ENCODE assay signal across 9 mouse cellular contexts in genomic region chr10:42632453-42633360, GRCm38 (mm10). TPM values are rescaled to one million over a fixed set of nuclear protein-coding genes. Genes with fewer than 3 reads are reported as not detected.
A peak's percentile ranks its signal among the peaks of the same experiment; 100 is the strongest.
DNase-seq lines count a peak whose midpoint lies in the region; ATAC-seq and TF ChIP-seq lines count a peak whose summit lies in the region.
"Had no signal": no experiment of that assay in that cellular context is flagged by ENCODE, and none has a peak within 500 bp of the region (broad histone marks: within the 10 kb centered on the region; RNA-seq: fewer than 3 reads in every experiment).

No protein-coding gene starts in this region.

- TF ChIP-seq CTCF in gastrocnemius, adult 2 months (IDR thresholded peaks at IDR 0.05): no peak
- no peak for TF ChIP-seq CTCF in forebrain, postnatal 0 days (IDR thresholded peaks at IDR 0.05; ENCODE audit: low read depth)

- 2% methylated on average over 39 of the region's 39 CpGs for WGBS in forebrain, postnatal 0 days

- no peak for TF ChIP-seq POLR2A in myocyte (IDR thresholded peaks at IDR 0.05; ENCODE audit: insufficient read length, low read depth)

- H3K27me3 ChIP-seq in forebrain, postnatal 0 days (ENCODE audit: insufficient read depth, low read length): peaks cover 37% of the 10 kb centered on the region
- H3K27me3 ChIP-seq in myocyte (ENCODE audit: control insufficient read depth, insufficient read depth, insufficient read length): peaks cover 30% of the 10 kb centered on the region

- H3K9me3 ChIP-seq in forebrain, postnatal 0 days (ENCODE audit: low read length): no peaks in the 10 kb centered on the region

- H3K4me2 ChIP-seq in forebrain, postnatal 0 days (ENCODE audit: low read depth): peak overlapping the region; percentile 61
- peak overlapping the region; percentile 91 for H3K4me2 ChIP-seq in myocyte (ENCODE audit: low read depth)

- H3K4me3 ChIP-seq in gastrocnemius, adult 2 months: peak overlapping the region; percentile 77
- peak overlapping the region; percentile 22 for H3K4me3 ChIP-seq in forebrain, postnatal 0 days (ENCODE audit: low read depth, low read length)
- H3K4me3 ChIP-seq in myocyte: peak overlapping the region; percentile 21

- H3K27ac ChIP-seq in gastrocnemius, adult 2 months: no peak overlapping the region
- H3K27ac ChIP-seq in forebrain, postnatal 0 days (ENCODE audit: low read depth, low read length): no peak overlapping the region

- no peaks in the 10 kb centered on the region for H3K79me2 ChIP-seq in myocyte (ENCODE audit: control insufficient read depth, insufficient read depth)

- H3K4me1 ChIP-seq in forebrain, postnatal 0 days (ENCODE audit: insufficient read depth): peaks cover 13% of the 10 kb centered on the region; the same call in 1 of the 2 replicates

- peak; percentile 26 for DNase-seq in gastrocnemius, adult 2 months
- no peak for DNase-seq in gastrocnemius, adult 8-10 months (ENCODE audit: low spot score in 2 of 2)
- peak; percentile 23 for DNase-seq in R1 (ENCODE audit: low read depth, low spot score)
- peak; percentile 63 for DNase-seq in forebrain, postnatal 0 days
- peak; percentile 21 for DNase-seq in kidney, postnatal 10 days
- DNase-seq in urinary bladder, adult 2 months (ENCODE audit: low spot score): no peak
- DNase-seq in cerebellum, adult 11 months: no peak

- no peak for ATAC-seq in forebrain, postnatal 0 days

- no peaks in the 10 kb centered on the region for H3K36me3 ChIP-seq in forebrain, postnatal 0 days (ENCODE audit: insufficient read depth)
- no peaks in the 10 kb centered on the region for H3K36me3 ChIP-seq in myocyte (ENCODE audit: control insufficient read depth, insufficient read depth)

- peak overlapping the region; percentile 11; the same call in 1 of the 2 replicates for H3K9ac ChIP-seq in forebrain, postnatal 0 days

- H3ac ChIP-seq in myocyte (ENCODE audit: control insufficient read depth, insufficient read length): no peak overlapping the region

- intact Hi-C loops in gastrocnemius, adult 2 months (cut with DNase I): loop anchor here (5.0 to 10.0 kb wide), 2 partner anchors 50 to 102 kb away; partner anchors contain the start of genes Nr2e1 and Ostm1

TF ChIP-seq in myocyte, 11 proteins besides CTCF, POLR2A, EP300 and RAD21:
- no peak for TF ChIP-seq E2F4 (IDR thresholded peaks at IDR 0.05; ENCODE audit: insufficient read depth)
- no peak for TF ChIP-seq SRF (IDR thresholded peaks at IDR 0.05; ENCODE audit: control insufficient read depth, insufficient read length, low read depth)
- no peak for TF ChIP-seq TCF3 (IDR thresholded peaks at IDR 0.05; ENCODE audit: insufficient read length, low read depth)
- no peak for TF ChIP-seq MAX (IDR thresholded peaks at IDR 0.05; ENCODE audit: low read depth)
- no peak for TF ChIP-seq MYOD1 (IDR thresholded peaks at IDR 0.05; ENCODE audit: control insufficient read depth in 1 of 3, insufficient read length in 2 of 3, low read depth in 2 of 3)
- no peak for TF ChIP-seq USF1 (IDR thresholded peaks at IDR 0.05; ENCODE audit: low read depth)
- TF ChIP-seq POLR2AphosphoS2 (IDR thresholded peaks at IDR 0.05; ENCODE audit: insufficient read length, low read depth): no peak
- TF ChIP-seq REST (IDR thresholded peaks at IDR 0.05; ENCODE audit: insufficient read depth, insufficient read length): no peak
- TF ChIP-seq MYOG (IDR thresholded peaks at IDR 0.05; ENCODE audit: control insufficient read depth in 1 of 3, insufficient read depth in 1 of 3, insufficient read length in 2 of 3, low read depth in 2 of 3): no peak
- TF ChIP-seq CEBPB (IDR thresholded peaks at IDR 0.05; ENCODE audit: insufficient read depth, poor library complexity, severe bottlenecking): no peak
- no peak for TF ChIP-seq TCF12 (IDR thresholded peaks at IDR 0.05; ENCODE audit: insufficient read depth, poor library complexity, severe bottlenecking)

RNA-seq across cellular contexts. Expression of gene Ostm1, which starts 49.1 kb away (rescaled TPM):
- total RNA-seq in gastrocnemius, adult 2 months (2021): 10 to 100 TPM; 14.7 to 22.2 TPM
- 10 to 100 TPM; 18.6 to 21.5 (median 20.9) TPM for total RNA-seq in gastrocnemius, adult 8-10 months (2022)
- 42.9 and 44.6 TPM in 2 replicates for total RNA-seq in forebrain, postnatal 0 days (2014; rRNA removed)
- 35.2 and 39.2 TPM in 2 replicates for polyA plus RNA-seq in forebrain, postnatal 0 days (2015; fragmentation: Nextera tagmentation; extraction: Ambion mirVana)
- polyA plus RNA-seq in myocyte (2012; fragmentation: generic; extraction: Trizol): 13.9 TPM
- 30.1 and 33.5 TPM in 2 replicates for polyA plus RNA-seq in urinary bladder, adult 2 months (2012; rRNA removed)

RNA-seq across cellular contexts. Expression of gene Nr2e1, which starts 49.3 kb away (rescaled TPM):
- total RNA-seq in gastrocnemius, adult 2 months (2021): not detected
- not detected for total RNA-seq in gastrocnemius, adult 8-10 months (2022)
- total RNA-seq in forebrain, postnatal 0 days (2014; rRNA removed): 3.9 and 6.2 TPM in 2 replicates
- polyA plus RNA-seq in forebrain, postnatal 0 days (2015; fragmentation: Nextera tagmentation; extraction: Ambion mirVana): 8.3 and 10.2 TPM in 2 replicates
- polyA plus RNA-seq in myocyte (2012; fragmentation: generic; extraction: Trizol): not detected
- not detected in 2 replicates for polyA plus RNA-seq in urinary bladder, adult 2 months (2012; rRNA removed)
- total RNA-seq: MEL had no signal

Comparison
In these comparisons a context has a peak if more than half of its experiments do, and no peak if none do; other contexts are left out.
1. DNase-seq: peak in gastrocnemius, adult 2 months (single experiment), R1 (single experiment), forebrain, postnatal 0 days (single experiment) and kidney, postnatal 10 days (single experiment); none in gastrocnemius, adult 8-10 months (0 of 2), urinary bladder, adult 2 months (single experiment) and cerebellum, adult 11 months (single experiment).
2. H3K4me3 ChIP-seq: peak in every context shown above with its lines; median percentile 77 in gastrocnemius, adult 2 months; 22 in forebrain, postnatal 0 days; 21 in myocyte.